Mouse (Mus musculus): ENCODE measurements around the gene Serpinf1. TPM values are rescaled to one million over a fixed set of nuclear protein-coding genes. Genes with fewer than 3 reads are reported as not detected.
"Not testable (repeated sequence)": the region's sequence is repeated elsewhere in the genome, so short reads cannot be mapped to it uniquely, and the experiment has no call there.

Serpinf1 gene
- total RNA-seq, 2 experiments from 2014 or later = 55.5 to 168 TPM

DNA sequence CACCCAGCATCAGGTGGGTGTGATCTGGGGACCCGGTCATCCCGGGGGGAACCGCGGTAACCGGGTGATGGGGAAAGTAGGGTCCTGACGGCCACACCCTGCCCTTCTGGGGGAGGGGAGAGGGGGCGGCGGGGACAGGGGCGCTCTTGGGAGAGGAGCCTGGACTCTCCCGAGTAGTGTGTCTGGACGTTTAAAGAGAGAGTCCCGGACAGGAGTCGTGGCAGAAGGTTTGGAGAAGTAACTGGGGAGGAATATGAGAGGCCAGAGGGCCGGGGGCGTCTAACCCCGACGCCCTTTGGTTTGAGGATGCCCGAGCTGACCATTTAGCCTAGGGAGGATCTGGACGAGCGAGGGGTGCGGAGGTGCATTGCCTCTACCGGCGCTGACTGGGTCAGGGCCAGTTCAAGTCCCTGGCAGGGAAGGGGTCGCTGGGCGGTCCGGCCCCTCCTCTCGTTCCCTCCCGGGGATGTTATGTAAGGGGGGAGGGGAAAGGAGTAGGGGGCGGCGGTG lies 39.3 kb upstream of the Serpinf1 start:
- no peak for TF ChIP-seq CTCF (IDR thresholded peaks at IDR 0.05)
- Histone ChIP-seq H3K27ac (peak overlapping the region; percentile 100), H3K4me3 (peak overlapping the region; percentile 87)
- intact Hi-C loops (cut with DNase I) = loop anchor here (2.0 to 5.0 kb wide), 2 partner anchors 49 to 106 kb away; partner anchors contain the start of gene Rilp
- DNase-seq = no peak

DNA sequence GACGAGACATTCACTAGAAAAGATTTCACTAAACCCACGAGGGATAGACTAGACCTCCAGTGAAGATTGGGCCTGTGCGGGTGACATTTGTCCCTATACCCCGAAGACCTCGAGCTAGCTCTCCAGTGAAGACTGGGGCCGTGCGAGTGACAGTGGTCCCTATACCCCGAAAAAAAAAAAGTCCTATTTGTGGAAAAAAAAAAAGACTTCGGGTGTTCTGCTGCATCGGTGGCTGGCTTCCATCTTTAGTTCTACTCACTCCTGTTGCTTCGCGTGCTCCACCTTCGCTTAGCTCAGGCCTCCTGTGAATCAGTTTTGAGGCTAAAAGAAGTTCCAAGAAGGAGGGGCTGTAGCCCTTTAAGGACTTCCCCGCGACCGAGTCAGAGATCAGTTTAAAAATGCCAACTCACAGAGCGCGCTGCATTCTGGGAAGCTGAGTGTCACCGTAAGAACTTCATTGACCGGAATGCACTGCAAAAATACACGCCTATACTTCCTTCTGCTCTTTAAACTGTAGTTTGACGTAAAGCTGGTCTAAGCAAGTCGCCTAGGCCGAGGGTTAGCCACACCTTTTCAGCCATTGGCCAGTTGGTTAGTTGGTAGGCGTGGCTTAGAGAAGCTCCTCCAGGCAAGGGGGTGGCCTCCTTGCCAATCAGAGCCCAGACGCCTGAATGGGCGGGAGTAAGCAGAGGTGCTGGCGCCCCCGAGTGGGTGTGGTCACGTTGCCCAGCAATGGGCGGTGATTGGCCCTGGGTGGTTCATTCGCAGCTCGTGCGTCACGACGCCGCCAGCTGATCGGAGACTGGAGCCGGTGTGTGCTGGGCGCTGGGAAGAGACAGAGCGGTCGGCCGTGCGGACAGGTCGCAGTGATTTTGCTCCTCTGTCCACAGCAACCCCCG lies 38.6 kb upstream of the Serpinf1 start, which contains the start of gene Tlcd2:
Tlcd2 (plus strand) TSS at position 872 of the 899 bp plus-strand sequence.
- Histone ChIP-seq H3K27ac (peak within 1 kb of the TSS; percentile 100), H3K4me3 (peak within 1 kb of the TSS; percentile 87)
- peak; percentile 100 for DNase-seq
- intact Hi-C loops (cut with DNase I) = loop anchor here (5.0 kb wide), 1 partner anchor 106 kb away; no protein-coding TSS in a partner anchor
- TF ChIP-seq CTCF (IDR thresholded peaks at IDR 0.05) = no peak

- TF ChIP-seq CTCF (IDR thresholded peaks at IDR 0.05) = no peak
- Histone ChIP-seq H3K4me3 (peak overlapping the region; percentile 72), H3K27ac (peak overlapping the region; percentile 100)
- DNase-seq = peak; percentile 92
- intact Hi-C loops (cut with DNase I) = loop anchor here (5.0 kb wide), 1 partner anchor 107 kb away; no protein-coding TSS in a partner anchor
Measured at GRCm38 (mm10) chr11:75460103-75460843, 37.8 kb upstream of the Serpinf1 start.

- DNase-seq = no peak
- intact Hi-C loops (cut with DNase I) = loop anchor here (2.0 to 5.0 kb wide), 2 partner anchors 57 to 108 kb away; no protein-coding TSS in a partner anchor
- H3K27ac ChIP-seq = peak overlapping the region; percentile 100
- TF ChIP-seq CTCF (IDR thresholded peaks at IDR 0.05) = no peak
- H3K4me3 ChIP-seq = peak overlapping the region; percentile 72
Measured at GRCm38 (mm10) chr11:75459751-75460102, 37.2 kb upstream of the Serpinf1 start.

DNA sequence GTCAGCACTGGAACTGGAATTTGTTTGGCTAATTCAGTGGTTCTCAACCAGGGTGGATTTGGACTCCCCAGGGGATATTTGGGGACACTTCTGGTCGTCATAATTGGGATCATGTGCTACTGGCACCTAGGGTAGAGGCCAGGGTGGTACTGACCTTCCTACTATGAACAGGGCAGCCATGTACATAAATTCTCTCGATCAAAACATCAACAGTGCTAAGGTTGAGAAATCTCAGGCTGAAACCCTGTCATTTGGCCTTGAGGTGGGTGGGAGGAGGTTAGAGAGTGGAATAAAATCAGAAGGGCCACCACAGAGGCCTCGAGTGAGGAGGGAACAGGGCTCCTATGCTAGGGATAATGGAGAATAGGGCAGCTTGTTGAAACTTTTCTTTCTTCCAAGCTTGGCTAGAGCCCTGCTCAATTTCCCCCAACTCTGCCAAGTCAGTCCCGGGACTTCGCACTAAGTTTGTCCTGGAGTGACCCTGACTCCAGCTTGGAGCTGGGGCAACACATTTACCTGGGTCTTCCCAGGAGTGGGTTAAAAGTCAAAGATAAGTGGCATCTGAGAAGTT lies 36.7 kb upstream of the Serpinf1 start:
- Histone ChIP-seq H3K27ac (peak overlapping the region; percentile 100), H3K4me3 (peak overlapping the region; percentile 72)
- intact Hi-C loops (cut with DNase I) = loop anchor here (2.0 kb wide), 1 partner anchor 56 kb away; no protein-coding TSS in a partner anchor
- no peak for TF ChIP-seq CTCF (IDR thresholded peaks at IDR 0.05)
- DNase-seq = peak; percentile 78

GRCm38 (mm10) chr11:75458628-75459041 lies 36.1 kb upstream of the Serpinf1 start:
- intact Hi-C loops (cut with DNase I) = loop anchor here (2.0 kb wide), 1 partner anchor 56 kb away; no protein-coding TSS in a partner anchor
- peak overlapping the region; percentile 100 for H3K27ac ChIP-seq
- peak overlapping the region; percentile 72 for H3K4me3 ChIP-seq
- no peak for TF ChIP-seq CTCF (IDR thresholded peaks at IDR 0.05)
- peak; percentile 66 for DNase-seq

DNA sequence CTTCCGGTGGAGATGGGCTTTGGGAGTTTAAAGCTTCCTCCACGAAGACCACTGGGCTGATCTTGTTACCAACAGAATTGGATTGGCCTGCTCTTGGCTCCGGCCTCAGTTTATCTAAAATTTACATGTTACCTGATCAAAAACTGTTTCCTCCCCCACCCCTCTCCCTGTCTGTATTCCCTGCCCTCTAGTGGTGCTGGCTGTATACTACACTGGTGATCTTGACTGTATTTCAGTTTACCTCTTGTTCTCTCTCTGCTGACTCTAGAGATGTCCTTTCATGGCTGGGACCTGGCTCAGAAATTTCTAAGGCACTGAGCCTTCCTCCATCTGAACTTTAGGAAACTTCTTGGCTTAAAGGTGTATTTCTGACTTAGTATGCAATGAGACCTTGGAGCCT lies 35.7 kb upstream of the Serpinf1 start:
- Histone ChIP-seq H3K27ac (peak overlapping the region; percentile 100), H3K4me3 (peak overlapping the region; percentile 72)
- peak; percentile 68 for TF ChIP-seq CTCF (IDR thresholded peaks at IDR 0.05)
- DNase-seq = peak; percentile 43
- intact Hi-C loops (cut with DNase I) = loop anchor here (2.0 kb wide), 1 partner anchor 55 kb away; no protein-coding TSS in a partner anchor

DNA sequence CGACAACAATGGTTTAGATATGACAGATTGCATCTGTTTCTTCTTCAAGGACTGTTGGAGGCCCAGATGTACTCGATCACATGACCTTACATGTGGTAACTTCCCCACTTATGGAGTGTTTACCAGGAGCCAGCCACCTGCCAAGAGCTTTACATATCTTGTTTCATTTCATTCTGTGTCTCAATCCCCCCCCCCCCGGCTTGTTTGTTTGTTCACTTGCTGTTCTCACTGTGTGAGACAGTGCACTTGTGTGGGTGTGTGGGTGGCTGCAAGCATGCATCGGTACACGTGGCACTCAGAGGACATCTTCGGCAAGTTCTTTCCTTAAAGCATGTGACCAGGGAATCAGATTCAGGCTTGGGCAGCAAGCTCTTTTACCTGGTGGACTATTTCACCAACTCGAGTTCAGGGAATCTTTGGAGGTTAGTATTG lies 34.0 kb upstream of the Serpinf1 start:
- H3K27ac ChIP-seq = no peak overlapping the region
- TF ChIP-seq CTCF (IDR thresholded peaks at IDR 0.05) = no peak
- intact Hi-C loops (cut with DNase I) = no loop called here
- no peak for DNase-seq
- no peak overlapping the region for H3K4me3 ChIP-seq

GRCm38 (mm10) chr11:75455971-75456370 lies 33.5 kb upstream of the Serpinf1 start:
- intact Hi-C loops (cut with DNase I) = not testable (repeated sequence)

DNA sequence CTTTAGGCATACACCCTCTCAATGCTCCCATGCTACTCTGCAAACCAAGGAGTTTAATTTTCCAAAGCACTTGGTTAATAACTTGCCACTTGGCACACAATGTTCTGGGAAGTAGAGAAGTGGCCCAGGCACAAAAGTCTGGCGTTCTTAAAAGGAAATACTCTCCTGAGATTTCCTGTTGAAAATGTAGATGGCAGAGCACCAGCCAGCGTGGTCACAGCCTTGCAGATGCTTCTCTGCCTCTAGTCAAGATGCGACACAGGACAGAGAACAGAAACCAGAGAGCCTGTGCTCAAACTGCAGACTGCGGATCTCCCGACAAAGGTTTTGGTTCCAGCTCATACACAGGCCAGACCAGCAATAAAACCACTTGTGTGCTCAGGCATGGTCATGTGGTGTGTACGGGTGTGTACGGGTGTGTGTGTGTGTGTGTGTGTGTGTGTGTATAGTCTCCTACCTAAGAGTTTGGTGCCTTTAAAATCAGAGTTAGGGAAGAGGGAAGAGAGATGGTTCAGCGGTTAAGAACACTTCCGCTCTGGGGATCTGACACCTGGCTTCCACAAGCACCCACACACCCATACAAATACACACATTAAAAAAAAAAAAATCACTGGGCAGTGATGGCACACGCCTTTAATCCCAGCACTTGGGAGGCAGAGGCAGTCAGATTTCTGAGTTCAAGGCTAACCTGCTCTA lies 32.7 kb upstream of the Serpinf1 start:
- DNase-seq = no peak
- intact Hi-C loops (cut with DNase I) = no loop called here
- Histone ChIP-seq H3K27ac (peak overlapping the region; percentile 88), H3K4me3 (peak overlapping the region; percentile 88)
- TF ChIP-seq CTCF (IDR thresholded peaks at IDR 0.05) = no peak

More at GRCm38 (mm10) chr11:75455971-75456370, 33.5 kb upstream of the Serpinf1 start:
- not testable (repeated sequence) for H3K4me3 ChIP-seq, DNase-seq, H3K27ac ChIP-seq

All from gastrocnemius, adult 2 months (tissue).